ENCODE assay signal across 8 mouse cellular contexts in genomic region chr11:82871031-82871446, GRCm38 (mm10). TPM values are rescaled to one million over a fixed set of nuclear protein-coding genes. Genes with fewer than 3 reads are reported as not detected.
DNase-seq lines count a peak whose midpoint lies in the region; ATAC-seq and TF ChIP-seq lines count a peak whose summit lies in the region.

Rffl (minus strand) TSS chr11:82871210.

- no peaks in the 10 kb centered on the region for H3K4me1 ChIP-seq in cortical plate, adult 2 months (ENCODE audit: control insufficient read depth, insufficient read depth, low read length)

- peak; percentile 61 for TF ChIP-seq CTCF in cortical plate, adult 2 months (IDR thresholded peaks at IDR 0.05; ENCODE audit: extremely low read depth, insufficient read depth, low read length)

- ATAC-seq in activated CD4-positive, CD25-positive, alpha-beta regulatory T cell, adult 4 months: peak; percentile 79
- ATAC-seq in megakaryocyte progenitor cell, adult 5-6 weeks (replicated peaks; ENCODE audit: poor library complexity): peak; percentile 74

- no peak for TF ChIP-seq POLR2A in cortical plate, adult 2 months (IDR thresholded peaks at IDR 0.05; ENCODE audit: extremely low read depth, insufficient read depth, low read length)

- peak within 1 kb of the TSS; percentile 80 for H3K27ac ChIP-seq in cortical plate, adult 2 months (ENCODE audit: insufficient read depth, low read length)

- DNase-seq in gastrocnemius, postnatal 10 days: peak; percentile 99
- peak; percentile 97 for DNase-seq in induced T-regulatory cell, adult 2 months (ENCODE audit: low read depth)
- DNase-seq in left cerebral cortex, adult 9 months (ENCODE audit: low spot score in 2 of 2): peak; percentile 68 to 92
- DNase-seq in right cerebral cortex, postnatal 14 days: peak; percentile 99
- DNase-seq in urinary bladder, postnatal 36 days (ENCODE audit: low spot score in 2 of 2): peak; percentile 88 to 92

- H3K4me3 ChIP-seq in cortical plate, adult 2 months (ENCODE audit: insufficient read depth, low read length): peak within 1 kb of the TSS; percentile 57

RNA-seq across cellular contexts. Expression of gene Rffl, which starts in this region (rescaled TPM):
- polyA plus RNA-seq in activated CD4-positive, CD25-positive, alpha-beta regulatory T cell, adult 4 months (2017; shearing (Covaris generic)): 1 to 10 TPM; 7.9 to 9.4 TPM
- 11.1 and 12.7 TPM in 2 replicates for polyA plus RNA-seq in cortical plate, adult 2 months (2012; rRNA removed)
- total RNA-seq in gastrocnemius, postnatal 10 days (2021): 1 to 10 TPM; 5.5 to 7.6 TPM
- 26.3 and 27.5 TPM in 2 replicates for total RNA-seq in megakaryocyte progenitor cell, adult 5-6 weeks (2015)
- total RNA-seq in megakaryocyte progenitor cell, adult 5-6 weeks (2017): 18.3 and 18.9 TPM in 2 replicates

Comparison
In these comparisons a context has a peak if more than half of its experiments do, and no peak if none do; other contexts are left out.
1. Peak in every context shown above with its lines: DNase-seq, ATAC-seq, H3K4me3 ChIP-seq and H3K27ac ChIP-seq.